Mouse (Mus musculus): ENCODE results near the gene C130060K24Rik. TPM values are rescaled to one million over a fixed set of nuclear protein-coding genes. Genes with fewer than 3 reads are reported as not detected.

Gene C130060K24Rik
- 0.04 and 0.22 TPM in 2 replicates for polyA plus RNA-seq (2015; fragmentation: Nextera tagmentation; extraction: Ambion mirVana)

GRCm38 (mm10) chr6:65380918-65381772 lies at the start of gene C130060K24Rik:
Gene C130060K24Rik, plus strand, starts transcription at chr6:65381105.
- Histone ChIP-seq H3K4me2 (peak within 1 kb of the TSS; percentile 95), H3K4me1 (no peaks in the 10 kb centered on the region), H3K9ac (0 out of 2 replicates have a peak within 1 kb of the TSS, but pooled peaks have one; percentile 16), H3K27ac (no peak within 1 kb of the TSS), H3K27me3 (replicated peaks) (peaks cover 5% of the 10 kb centered on the region), H3K4me3 (replicated peaks) (peak within 1 kb of the TSS; percentile 53), H3K9me3 (no peaks in the 10 kb centered on the region), H3K36me3 (no peaks in the 10 kb centered on the region)
- ATAC-seq (ENCODE audit: insufficient read depth, low FRiP score, low read depth) = peak; percentile 56; the same call in 1 of the 2 replicates
- under 1% methylated on average over 64 of the region's 64 CpGs for WGBS

- no peaks in the 10 kb centered on the region for H3K4me1 ChIP-seq
- H3K27me3 ChIP-seq (replicated peaks) = no peaks in the 10 kb centered on the region
- no peak overlapping the region for H3K27ac ChIP-seq
- ATAC-seq (ENCODE audit: insufficient read depth, low FRiP score, low read depth) = no peak
- H3K4me3 ChIP-seq (replicated peaks) = no peak overlapping the region
- WGBS = 80% methylated on average over 1 of the region's 1 CpGs
- H3K9me3 ChIP-seq = no peaks in the 10 kb centered on the region
- H3K4me2 ChIP-seq = no peak overlapping the region
- H3K9ac ChIP-seq = no peak overlapping the region
- no peaks in the 10 kb centered on the region for H3K36me3 ChIP-seq
Measured at GRCm38 (mm10) chr6:65334246-65334645, 46.7 kb upstream of the C130060K24Rik start.

- no peaks in the 10 kb centered on the region for H3K27me3 ChIP-seq (replicated peaks)
- no peak overlapping the region for H3K27ac ChIP-seq
- no peaks in the 10 kb centered on the region for H3K9me3 ChIP-seq
- no peak overlapping the region for H3K4me3 ChIP-seq (replicated peaks)
- no peaks in the 10 kb centered on the region for H3K36me3 ChIP-seq
- ATAC-seq (ENCODE audit: insufficient read depth, low FRiP score, low read depth) = no peak
- H3K4me1 ChIP-seq = no peaks in the 10 kb centered on the region
- H3K9ac ChIP-seq = no peak overlapping the region
- no peak overlapping the region for H3K4me2 ChIP-seq
Measured at GRCm38 (mm10) chr6:65339391-65339790, 41.5 kb upstream of the C130060K24Rik start.

- Histone ChIP-seq H3K9ac (no peak overlapping the region), H3K4me1 (no peaks in the 10 kb centered on the region), H3K4me2 (no peak overlapping the region), H3K27me3 (replicated peaks) (no peaks in the 10 kb centered on the region), H3K36me3 (no peaks in the 10 kb centered on the region), H3K27ac (no peak overlapping the region), H3K4me3 (replicated peaks) (no peak overlapping the region), H3K9me3 (no peaks in the 10 kb centered on the region)
- 83% methylated on average over 4 of the region's 4 CpGs for WGBS
- ATAC-seq (ENCODE audit: insufficient read depth, low FRiP score, low read depth) = no peak
Measured at GRCm38 (mm10) chr6:65341360-65341759, 39.5 kb upstream of the C130060K24Rik start.

- 54% methylated on average over 8 of the region's 8 CpGs for WGBS
- H3K4me1 ChIP-seq = no peaks in the 10 kb centered on the region
Measured at GRCm38 (mm10) chr6:65347736-65348135, 33.2 kb upstream of the C130060K24Rik start.

GRCm38 (mm10) chr6:65348255-65348654 lies 32.6 kb upstream of the C130060K24Rik start:
- Histone ChIP-seq H3K27ac (no peak overlapping the region), H3K9ac (no peak overlapping the region), H3K4me3 (replicated peaks) (no peak overlapping the region), H3K9me3 (no peaks in the 10 kb centered on the region), H3K4me1 (no peaks in the 10 kb centered on the region), H3K36me3 (no peaks in the 10 kb centered on the region), H3K4me2 (no peak overlapping the region), H3K27me3 (replicated peaks) (no peaks in the 10 kb centered on the region)
- no peak for ATAC-seq (ENCODE audit: insufficient read depth, low FRiP score, low read depth)
- 16% methylated on average over 5 of the region's 5 CpGs for WGBS

More at GRCm38 (mm10) chr6:65347736-65348135, 33.2 kb upstream of the C130060K24Rik start:
- Histone ChIP-seq H3K27me3 (replicated peaks) (no peaks in the 10 kb centered on the region), H3K4me2 (no peak overlapping the region), H3K9me3 (no peaks in the 10 kb centered on the region), H3K27ac (no peak overlapping the region), H3K4me3 (replicated peaks) (no peak overlapping the region), H3K36me3 (no peaks in the 10 kb centered on the region), H3K9ac (no peak overlapping the region)
- ATAC-seq (ENCODE audit: insufficient read depth, low FRiP score, low read depth) = no peak

GRCm38 (mm10) chr6:65351622-65352021 lies 29.3 kb upstream of the C130060K24Rik start:
- H3K9me3 ChIP-seq = no peaks in the 10 kb centered on the region
- H3K4me2 ChIP-seq = no peak overlapping the region
- H3K4me3 ChIP-seq (replicated peaks) = no peak overlapping the region
- no peaks in the 10 kb centered on the region for H3K4me1 ChIP-seq
- 75% methylated on average over 4 of the region's 4 CpGs for WGBS
- no peak overlapping the region for H3K9ac ChIP-seq
- H3K27me3 ChIP-seq (replicated peaks) = no peaks in the 10 kb centered on the region
- H3K36me3 ChIP-seq = no peaks in the 10 kb centered on the region
- no peak for ATAC-seq (ENCODE audit: insufficient read depth, low FRiP score, low read depth)
- no peak overlapping the region for H3K27ac ChIP-seq

GRCm38 (mm10) chr6:65375918-65376317 lies 5.0 kb upstream of the C130060K24Rik start:
- H3K36me3 ChIP-seq = no peaks in the 10 kb centered on the region
- H3K4me1 ChIP-seq = no peaks in the 10 kb centered on the region
- no peak for ATAC-seq (ENCODE audit: insufficient read depth, low FRiP score, low read depth)
- H3K9ac ChIP-seq = no peak overlapping the region
- H3K27me3 ChIP-seq (replicated peaks) = no peaks in the 10 kb centered on the region; the same call in 1 of the 2 replicates
- H3K4me3 ChIP-seq (replicated peaks) = no peak overlapping the region
- H3K9me3 ChIP-seq = no peaks in the 10 kb centered on the region
- 51% methylated on average over 2 of the region's 2 CpGs for WGBS
- H3K4me2 ChIP-seq = no peak overlapping the region
- no peak overlapping the region for H3K27ac ChIP-seq

GRCm38 (mm10) chr6:65421888-65422287 lies 41.0 kb downstream of the C130060K24Rik start:
- 70% methylated on average over 1 of the region's 1 CpGs for WGBS
- Histone ChIP-seq H3K27me3 (replicated peaks) (no peaks in the 10 kb centered on the region), H3K27ac (no peak overlapping the region), H3K9ac (no peak overlapping the region), H3K4me1 (no peaks in the 10 kb centered on the region), H3K4me3 (replicated peaks) (no peak overlapping the region), H3K4me2 (no peak overlapping the region), H3K9me3 (no peaks in the 10 kb centered on the region), H3K36me3 (no peaks in the 10 kb centered on the region)
- ATAC-seq (ENCODE audit: insufficient read depth, low FRiP score, low read depth) = no peak

GRCm38 (mm10) chr6:65427065-65427464 lies 46.2 kb downstream of the C130060K24Rik start:
- Histone ChIP-seq H3K9me3 (no peaks in the 10 kb centered on the region), H3K36me3 (no peaks in the 10 kb centered on the region), H3K27me3 (replicated peaks) (no peaks in the 10 kb centered on the region), H3K27ac (no peak overlapping the region), H3K4me1 (no peaks in the 10 kb centered on the region), H3K4me3 (replicated peaks) (no peak overlapping the region), H3K4me2 (no peak overlapping the region), H3K9ac (no peak overlapping the region)
- no peak; the same call in 1 of the 2 replicates for ATAC-seq (ENCODE audit: insufficient read depth, low FRiP score, low read depth)
- WGBS = 75% methylated on average over 8 of the region's 8 CpGs

GRCm38 (mm10) chr6:65433159-65433558 lies 52.3 kb downstream of the C130060K24Rik start:
- no peak overlapping the region for H3K4me2 ChIP-seq
- no peaks in the 10 kb centered on the region for H3K36me3 ChIP-seq
- H3K27ac ChIP-seq = no peak overlapping the region
- H3K27me3 ChIP-seq (replicated peaks) = no peaks in the 10 kb centered on the region
- H3K9ac ChIP-seq = no peak overlapping the region
- H3K4me1 ChIP-seq = no peaks in the 10 kb centered on the region
- no peak overlapping the region for H3K4me3 ChIP-seq (replicated peaks)
- no peak for ATAC-seq (ENCODE audit: insufficient read depth, low FRiP score, low read depth)
- 80% methylated on average over 5 of the region's 5 CpGs for WGBS
- no peaks in the 10 kb centered on the region for H3K9me3 ChIP-seq

GRCm38 (mm10) chr6:65453465-65453864 lies 72.6 kb downstream of the C130060K24Rik start:
- no peak overlapping the region for H3K9ac ChIP-seq
- no peak overlapping the region for H3K4me3 ChIP-seq (replicated peaks)
- H3K4me1 ChIP-seq = no peaks in the 10 kb centered on the region
- H3K27ac ChIP-seq = no peak overlapping the region
- no peaks in the 10 kb centered on the region for H3K36me3 ChIP-seq
- ATAC-seq (ENCODE audit: insufficient read depth, low FRiP score, low read depth) = no peak
- no peaks in the 10 kb centered on the region for H3K27me3 ChIP-seq (replicated peaks)
- H3K4me2 ChIP-seq = no peak overlapping the region
- H3K9me3 ChIP-seq = no peaks in the 10 kb centered on the region
